In genomic region chr6:86768186-86768776, GRCm38 (mm10) we compare ENCODE assay signal across 22 mouse cellular contexts. TPM values are rescaled to one million over a fixed set of nuclear protein-coding genes. Genes with fewer than 3 reads are reported as not detected.
DNase-seq lines count a peak whose midpoint lies in the region; ATAC-seq and TF ChIP-seq lines count a peak whose summit lies in the region.
"Had no signal": no experiment of that assay in that cellular context is flagged by ENCODE, and none has a peak within 500 bp of the region (broad histone marks: within the 10 kb centered on the region; RNA-seq: fewer than 3 reads in every experiment).

No protein-coding gene starts in this region.

- no peak for TF ChIP-seq CTCF in embryonic fibroblast, embryonic 13.5 days (IDR thresholded peaks at IDR 0.05; ENCODE audit: borderline replicate concordance, insufficient read depth, low read length)
- TF ChIP-seq CTCF in small intestine, adult 2 months (IDR thresholded peaks at IDR 0.05; ENCODE audit: extremely low read depth, insufficient read length, insufficient replicate concordance, low read depth, low read length), result no peak

- WGBS in kidney, embryonic 15.5 days, result 72% methylated on average over 4 of the region's 4 CpGs
- whole genome bisulfite sequencing in small intestine, adult 2 months, result 39% methylated on average over 4 of the region's 4 CpGs
- 70% methylated on average over 4 of the region's 4 CpGs for WGBS in kidney, embryonic 14.5 days

- H3K4me3 ChIP-seq in kidney, embryonic 15.5 days (replicated peaks), result no peak overlapping the region
- H3K4me3 ChIP-seq in embryonic fibroblast, embryonic 13.5 days (ENCODE audit: insufficient read depth, low read length), result no peak overlapping the region
- H3K4me3 ChIP-seq in small intestine, adult 2 months (ENCODE audit: low read depth, low read length), result no peak overlapping the region
- H3K4me3 ChIP-seq in kidney, embryonic 14.5 days (ENCODE audit: low read length), result no peak overlapping the region
- H3K4me3 ChIP-seq: embryonic facial prominence, embryonic 12.5 days; forebrain, embryonic 13.5 days; heart, embryonic 13.5 days; hindbrain, embryonic 15.5 days had no signal

- no peak for ATAC-seq in kidney, embryonic 15.5 days (replicated peaks; ENCODE audit: low FRiP score)
- no peak for ATAC-seq in kidney, embryonic 14.5 days (ENCODE audit: low FRiP score, low TSS enrichment)
- ATAC-seq: forebrain, embryonic 13.5 days; forebrain, postnatal 0 days had no signal

- H3K4me1 ChIP-seq in kidney, embryonic 15.5 days, result 0 out of 2 replicates have a peak, but pooled peaks cover 3% of the 10 kb centered on the region
- H3K4me1 ChIP-seq in embryonic fibroblast, embryonic 13.5 days (ENCODE audit: control insufficient read depth, insufficient read depth, low read length), result peaks cover 13% of the 10 kb centered on the region
- peaks cover 57% of the 10 kb centered on the region for H3K4me1 ChIP-seq in small intestine, adult 2 months (ENCODE audit: control insufficient read depth, insufficient read depth, insufficient read length, low read length)
- no peaks in the 10 kb centered on the region for H3K4me1 ChIP-seq in kidney, embryonic 14.5 days (ENCODE audit: control insufficient read depth, insufficient read depth, low read length)
- H3K4me1 ChIP-seq: embryonic facial prominence, embryonic 12.5 days; forebrain, embryonic 13.5 days; heart, embryonic 13.5 days; hindbrain, embryonic 15.5 days had no signal

- H3K27me3 ChIP-seq in kidney, embryonic 15.5 days, result no peaks in the 10 kb centered on the region
- H3K27me3 ChIP-seq in small intestine, adult 2 months (ENCODE audit: control insufficient read depth, insufficient read depth, low read length), result no peaks in the 10 kb centered on the region
- no peaks in the 10 kb centered on the region for H3K27me3 ChIP-seq in kidney, embryonic 14.5 days (ENCODE audit: control insufficient read depth, insufficient read depth, low read length)
- H3K27me3 ChIP-seq: embryonic facial prominence, embryonic 12.5 days; forebrain, embryonic 13.5 days; heart, embryonic 13.5 days; hindbrain, embryonic 15.5 days had no signal

- no peak for TF ChIP-seq POLR2A in embryonic fibroblast, embryonic 13.5 days (IDR thresholded peaks at IDR 0.05; ENCODE audit: low read depth, low read length)
- no peak for TF ChIP-seq POLR2A in small intestine, adult 2 months (IDR thresholded peaks at IDR 0.05; ENCODE audit: low read depth, low read length)

- 0 out of 2 replicates have a peak overlapping the region, but pooled peaks have one; percentile 9 for H3K27ac ChIP-seq in kidney, embryonic 15.5 days
- peak overlapping the region; percentile 54 for H3K27ac ChIP-seq in embryonic fibroblast, embryonic 13.5 days (ENCODE audit: insufficient read depth, low read length)
- peak overlapping the region; percentile 91 for H3K27ac ChIP-seq in small intestine, adult 2 months (ENCODE audit: insufficient read depth, low read depth, low read length)
- H3K27ac ChIP-seq in kidney, embryonic 14.5 days (ENCODE audit: low read depth, low read length), result no peak overlapping the region
- H3K27ac ChIP-seq: embryonic facial prominence, embryonic 12.5 days; forebrain, embryonic 13.5 days; heart, embryonic 13.5 days; hindbrain, embryonic 15.5 days had no signal

- no peak overlapping the region for H3K9ac ChIP-seq in kidney, embryonic 15.5 days
- no peak overlapping the region for H3K9ac ChIP-seq in kidney, embryonic 14.5 days (ENCODE audit: low read depth, low read length)
- H3K9ac ChIP-seq: embryonic facial prominence, embryonic 12.5 days; forebrain, embryonic 13.5 days; forebrain, postnatal 0 days; heart, embryonic 13.5 days; hindbrain, embryonic 15.5 days had no signal

- H3K9me3 ChIP-seq in kidney, embryonic 15.5 days (replicated peaks), result no peaks in the 10 kb centered on the region
- H3K9me3 ChIP-seq in kidney, embryonic 14.5 days (ENCODE audit: control insufficient read depth, low read length), result no peaks in the 10 kb centered on the region
- H3K9me3 ChIP-seq: embryonic facial prominence, embryonic 12.5 days; forebrain, embryonic 13.5 days; heart, embryonic 13.5 days; hindbrain, embryonic 15.5 days had no signal

- no peaks in the 10 kb centered on the region for H3K36me3 ChIP-seq in kidney, embryonic 15.5 days
- H3K36me3 ChIP-seq in small intestine, adult 2 months (ENCODE audit: control insufficient read depth, insufficient read depth, low read length), result peaks cover 47% of the 10 kb centered on the region
- H3K36me3 ChIP-seq in kidney, embryonic 14.5 days (ENCODE audit: control insufficient read depth, insufficient read depth, low read length), result no peaks in the 10 kb centered on the region
- H3K36me3 ChIP-seq: embryonic facial prominence, embryonic 12.5 days; heart, embryonic 13.5 days; hindbrain, embryonic 15.5 days had no signal

- no peak for DNase-seq in kidney, adult 11 months
- DNase-seq in Muller cell, postnatal 12 days (ENCODE audit: inconsistent ontology term), result peak; percentile 26
- DNase-seq in thymus, postnatal 25 days, result no peak
- no peak for DNase-seq in right cerebral cortex, postnatal 14 days
- DNase-seq: adrenal gland, adult 8-10 months; adrenal gland, postnatal 36 days; B cell, adult 2 months; cerebellum, adult 2 months; cerebellum, postnatal 14 days; embryo, embryonic 11 days; forebrain, postnatal 0 days; gastrocnemius, postnatal 36 days; heart, adult 11 months; heart, postnatal 36 days had no signal

- no peak overlapping the region for H3K4me2 ChIP-seq in kidney, embryonic 15.5 days
- H3K4me2 ChIP-seq in kidney, embryonic 14.5 days (replicated peaks; ENCODE audit: low read depth, low read length), result no peak overlapping the region
- H3K4me2 ChIP-seq: embryonic facial prominence, embryonic 12.5 days; forebrain, embryonic 13.5 days; heart, embryonic 13.5 days; hindbrain, embryonic 15.5 days had no signal

RNA-seq across cellular contexts. Expression of gene Anxa4, which starts 25.1 kb away (rescaled TPM):
- polyA plus RNA-seq in kidney, embryonic 15.5 days (2015; fragmentation: Nextera tagmentation; extraction: Ambion mirVana), result 40.0 and 43.8 TPM in 2 replicates
- polyA plus RNA-seq in embryonic fibroblast, embryonic 13.5 days (2011; ENCODE audit: insufficient read length, low read depth, missing spikeins), result 87.3 and 105 TPM in 2 replicates
- 89.9 and 634 TPM in 2 replicates for polyA plus RNA-seq in small intestine, adult 2 months (2012; rRNA removed)
- 28.1 and 34.7 TPM in 2 replicates for polyA plus RNA-seq in kidney, embryonic 14.5 days (2014; fragmentation: Nextera tagmentation; extraction: Ambion mirVana)

RNA-seq across cellular contexts. Expression of gene Gmcl1, which starts 35.1 kb away (rescaled TPM):
- polyA plus RNA-seq in kidney, embryonic 15.5 days (2015; fragmentation: Nextera tagmentation; extraction: Ambion mirVana), result 34.1 and 35.0 TPM in 2 replicates
- polyA plus RNA-seq in embryonic fibroblast, embryonic 13.5 days (2011; ENCODE audit: insufficient read length, low read depth, missing spikeins), result 26.1 and 34.9 TPM in 2 replicates
- polyA plus RNA-seq in small intestine, adult 2 months (2012; rRNA removed), result 11.7 and 20.5 TPM in 2 replicates
- polyA plus RNA-seq in kidney, embryonic 14.5 days (2014; fragmentation: Nextera tagmentation; extraction: Ambion mirVana), result 27.0 and 38.3 TPM in 2 replicates
